ENCODE assay signal across 8 mouse cellular contexts in genomic region chr8:123141741-123142462, GRCm38 (mm10). TPM values are rescaled to one million over a fixed set of nuclear protein-coding genes. Genes with fewer than 3 reads are reported as not detected.
DNase-seq lines count a peak whose midpoint lies in the region; ATAC-seq lines count a peak whose summit lies in the region.

No protein-coding gene starts in this region.

- peak; percentile 33 for DNase-seq in midbrain, embryonic 11.5 days (ENCODE audit: low spot score, missing footprints)
- no peak for DNase-seq in midbrain, embryonic 10.5 days (ENCODE audit: low spot score)
- peak; percentile 81 for DNase-seq in cerebellum, adult 8-10 months
- DNase-seq in heart, adult 8-10 months (ENCODE audit: low spot score): peak; percentile 94
- peak; percentile 76 to 87 for DNase-seq in kidney, postnatal 25 days
- peak; percentile 92 for DNase-seq in lung, postnatal 14 days
- DNase-seq in urinary bladder, postnatal 4 days (ENCODE audit: low spot score in 2 of 2): peak; percentile 73 to 82
- DNase-seq in T-cell, adult 2 months (ENCODE audit: low spot score): no peak

- no peak overlapping the region for H3K9ac ChIP-seq in midbrain, embryonic 11.5 days (ENCODE audit: low read length)

- H3K27ac ChIP-seq in midbrain, embryonic 11.5 days (ENCODE audit: low read depth, low read length): no peak overlapping the region
- no peak overlapping the region for H3K27ac ChIP-seq in midbrain, embryonic 10.5 days (replicated peaks)

- ATAC-seq in midbrain, embryonic 11.5 days (ENCODE audit: low FRiP score): no peak

- H3K27me3 ChIP-seq in midbrain, embryonic 11.5 days (ENCODE audit: control insufficient read depth, insufficient read depth, low read length): no peaks in the 10 kb centered on the region
- no peaks in the 10 kb centered on the region for H3K27me3 ChIP-seq in midbrain, embryonic 10.5 days (ENCODE audit: low read depth, poor library complexity, severe bottlenecking)

- H3K4me3 ChIP-seq in midbrain, embryonic 11.5 days (ENCODE audit: low read depth, low read length): no peak overlapping the region
- H3K4me3 ChIP-seq in midbrain, embryonic 10.5 days: no peak overlapping the region

- 88% methylated on average over 14 of the region's 14 CpGs for WGBS in midbrain, embryonic 11.5 days
- 91% methylated on average over 14 of the region's 14 CpGs for WGBS in midbrain, embryonic 10.5 days

- no peaks in the 10 kb centered on the region for H3K36me3 ChIP-seq in midbrain, embryonic 11.5 days (ENCODE audit: control insufficient read depth, insufficient read depth, low read length)
- no peaks in the 10 kb centered on the region for H3K36me3 ChIP-seq in midbrain, embryonic 10.5 days

- no peaks in the 10 kb centered on the region for H3K9me3 ChIP-seq in midbrain, embryonic 11.5 days (ENCODE audit: control insufficient read depth, low read length)
- no peaks in the 10 kb centered on the region for H3K9me3 ChIP-seq in midbrain, embryonic 10.5 days (replicated peaks)

- H3K4me1 ChIP-seq in midbrain, embryonic 11.5 days (ENCODE audit: control insufficient read depth, insufficient read depth, low read length): no peaks in the 10 kb centered on the region
- H3K4me1 ChIP-seq in midbrain, embryonic 10.5 days: peaks cover 10% of the 10 kb centered on the region

- H3K4me2 ChIP-seq in midbrain, embryonic 11.5 days: no peak overlapping the region

RNA-seq across cellular contexts. Expression of gene Sult5a1, which starts 16.2 kb away (rescaled TPM):
- polyA plus RNA-seq in midbrain, embryonic 11.5 days (2014; fragmentation: Nextera tagmentation; extraction: Ambion mirVana): 2.9 and 3.2 TPM in 2 replicates
- polyA plus RNA-seq in midbrain, embryonic 10.5 days (2016; fragmentation: Nextera tagmentation; extraction: Ambion mirVana): 3.6 and 3.8 TPM in 2 replicates
- under 1 TPM; 0.34 to 0.87 (median 0.60) TPM for total RNA-seq in heart, adult 8-10 months (2022)

RNA-seq across cellular contexts. Expression of gene Cpne7, which starts 24.7 kb away (rescaled TPM):
- 0.07 TPM in 1 of 2 replicates, not detected in the other for polyA plus RNA-seq in midbrain, embryonic 11.5 days (2014; fragmentation: Nextera tagmentation; extraction: Ambion mirVana)
- 0.32 and 0.39 TPM in 2 replicates for polyA plus RNA-seq in midbrain, embryonic 10.5 days (2016; fragmentation: Nextera tagmentation; extraction: Ambion mirVana)
- total RNA-seq in heart, adult 8-10 months (2022): 1 to 10 TPM in 2 of 4 experiments, under 1 TPM in 2; 0.52 to 1.7 (median 0.89) TPM

RNA-seq across cellular contexts. Expression of gene Rpl13, which starts 39.8 kb away (rescaled TPM):
- 1,312 and 1,403 TPM in 2 replicates for polyA plus RNA-seq in midbrain, embryonic 11.5 days (2014; fragmentation: Nextera tagmentation; extraction: Ambion mirVana)
- 1,200 and 1,392 TPM in 2 replicates for polyA plus RNA-seq in midbrain, embryonic 10.5 days (2016; fragmentation: Nextera tagmentation; extraction: Ambion mirVana)
- 100 to 1,000 TPM; 402 to 462 (median 427) TPM for total RNA-seq in heart, adult 8-10 months (2022)

RNA-seq across cellular contexts. Expression of gene Dpep1, which starts 44.1 kb away (rescaled TPM):
- 1.7 and 2.2 TPM in 2 replicates for polyA plus RNA-seq in midbrain, embryonic 11.5 days (2014; fragmentation: Nextera tagmentation; extraction: Ambion mirVana)
- polyA plus RNA-seq in midbrain, embryonic 10.5 days (2016; fragmentation: Nextera tagmentation; extraction: Ambion mirVana): 4.3 and 5.7 TPM in 2 replicates
- 10 to 100 TPM; 22.6 to 45.5 (median 37.4) TPM for total RNA-seq in heart, adult 8-10 months (2022)

Comparison
In these comparisons a context has a peak if more than half of its experiments do, and no peak if none do; other contexts are left out.
1. DNase-seq: peak in midbrain, embryonic 11.5 days (single experiment), cerebellum, adult 8-10 months (single experiment), heart, adult 8-10 months (single experiment), kidney, postnatal 25 days (2 of 2), lung, postnatal 14 days (single experiment) and urinary bladder, postnatal 4 days (2 of 2); none in midbrain, embryonic 10.5 days (single experiment) and T-cell, adult 2 months (single experiment).